Mouse (Mus musculus) splenic B cell, adult 2 months (primary cell): ENCODE measurements around the gene Slc25a40.

Experiments
- DNase-seq: peaks from one replicate; pipeline ENCODE4 v3.0.0-alpha.2; 2011; ENCODE audit warnings: low read depth, low spot score
- H3K27me3 ChIP-seq: 2 replicates; pipeline ENCODE4 v1.6.1; 2012; ENCODE audit warnings: mild to moderate bottlenecking, low read length, moderate library complexity, mixed read lengths; ENCODE audit not compliant: control insufficient read depth, poor library complexity, insufficient read depth, severe bottlenecking
- H3K36me3 ChIP-seq: 2 replicates; pipeline ENCODE4 v1.6.1; 2012; ENCODE audit warnings: mild to moderate bottlenecking, low read length, moderate library complexity, mixed read lengths; ENCODE audit not compliant: control insufficient read depth, poor library complexity, insufficient read depth, severe bottlenecking

Slc25a40 gene

GRCm38 (mm10) chr5:8422157-8422931 lies at the start of gene Slc25a40, which contains the start of gene Dbf4:
Slc25a40 (plus strand) TSS chr5:8422850.
Dbf4 (minus strand) TSS chr5:8422716.
- no peaks in the 10 kb centered on the region for H3K36me3 ChIP-seq
- no peaks in the 10 kb centered on the region for H3K27me3 ChIP-seq
- DNase-seq = peak; percentile 92

- Histone ChIP-seq H3K36me3 (no peaks in the 10 kb centered on the region), H3K27me3 (no peaks in the 10 kb centered on the region)
- no peak for DNase-seq
Observed at GRCm38 (mm10) chr5:8373415-8373814, 49.2 kb upstream of the Slc25a40 start.

- Histone ChIP-seq H3K27me3 (no peaks in the 10 kb centered on the region), H3K36me3 (no peaks in the 10 kb centered on the region)
- DNase-seq = no peak
Observed at GRCm38 (mm10) chr5:8374297-8374906, 48.2 kb upstream of the Slc25a40 start.

- DNase-seq = no peak
- Histone ChIP-seq H3K27me3 (no peaks in the 10 kb centered on the region), H3K36me3 (peaks cover 3% of the 10 kb centered on the region; the same call in 1 of the 2 replicates)
Observed at GRCm38 (mm10) chr5:8393891-8394583, 28.6 kb upstream of the Slc25a40 start.

GRCm38 (mm10) chr5:8397587-8398249 lies 24.9 kb upstream of the Slc25a40 start:
- Histone ChIP-seq H3K27me3 (no peaks in the 10 kb centered on the region), H3K36me3 (peaks cover 2% of the 10 kb centered on the region; the same call in 1 of the 2 replicates)
- DNase-seq = no peak

GRCm38 (mm10) chr5:8408746-8409145 lies 13.9 kb upstream of the Slc25a40 start:
- peak; percentile 8 for DNase-seq
- Histone ChIP-seq H3K27me3 (no peaks in the 10 kb centered on the region), H3K36me3 (peaks cover 1% of the 10 kb centered on the region; the same call in 1 of the 2 replicates)

GRCm38 (mm10) chr5:8416683-8417413 lies 5.8 kb upstream of the Slc25a40 start:
- DNase-seq = no peak
- Histone ChIP-seq H3K36me3 (no peaks in the 10 kb centered on the region), H3K27me3 (no peaks in the 10 kb centered on the region)

- DNase-seq = no peak
- no peaks in the 10 kb centered on the region for H3K27me3 ChIP-seq
- H3K36me3 ChIP-seq = no peaks in the 10 kb centered on the region
Observed at GRCm38 (mm10) chr5:8417443-8417842, 5.2 kb upstream of the Slc25a40 start.

GRCm38 (mm10) chr5:8421424-8421823 lies 1.2 kb upstream of the Slc25a40 start:
- DNase-seq = no peak
- Histone ChIP-seq H3K27me3 (no peaks in the 10 kb centered on the region), H3K36me3 (no peaks in the 10 kb centered on the region)

GRCm38 (mm10) chr5:8422932-8423928 lies 580 bp downstream of the Slc25a40 start:
- DNase-seq = peak; percentile 59
- Histone ChIP-seq H3K36me3 (no peaks in the 10 kb centered on the region), H3K27me3 (no peaks in the 10 kb centered on the region)

GRCm38 (mm10) chr5:8424116-8424515 lies 1.5 kb downstream of the Slc25a40 start:
- H3K36me3 ChIP-seq = no peaks in the 10 kb centered on the region
- DNase-seq = peak; percentile 17

GRCm38 (mm10) chr5:8425899-8426298 lies 3.2 kb downstream of the Slc25a40 start:
- H3K36me3 ChIP-seq = no peaks in the 10 kb centered on the region
- no peak for DNase-seq
- H3K27me3 ChIP-seq = no peaks in the 10 kb centered on the region

More at GRCm38 (mm10) chr5:8424116-8424515, 1.5 kb downstream of the Slc25a40 start:
- H3K27me3 ChIP-seq = no peaks in the 10 kb centered on the region

GRCm38 (mm10) chr5:8437481-8438156 lies 15.0 kb downstream of the Slc25a40 start:
- peaks cover 1% of the 10 kb centered on the region; the same call in 1 of the 2 replicates for H3K36me3 ChIP-seq
- no peak for DNase-seq
- no peaks in the 10 kb centered on the region for H3K27me3 ChIP-seq
